ENCODE assay signal across 8 mouse cellular contexts in the genomic region with DNA sequence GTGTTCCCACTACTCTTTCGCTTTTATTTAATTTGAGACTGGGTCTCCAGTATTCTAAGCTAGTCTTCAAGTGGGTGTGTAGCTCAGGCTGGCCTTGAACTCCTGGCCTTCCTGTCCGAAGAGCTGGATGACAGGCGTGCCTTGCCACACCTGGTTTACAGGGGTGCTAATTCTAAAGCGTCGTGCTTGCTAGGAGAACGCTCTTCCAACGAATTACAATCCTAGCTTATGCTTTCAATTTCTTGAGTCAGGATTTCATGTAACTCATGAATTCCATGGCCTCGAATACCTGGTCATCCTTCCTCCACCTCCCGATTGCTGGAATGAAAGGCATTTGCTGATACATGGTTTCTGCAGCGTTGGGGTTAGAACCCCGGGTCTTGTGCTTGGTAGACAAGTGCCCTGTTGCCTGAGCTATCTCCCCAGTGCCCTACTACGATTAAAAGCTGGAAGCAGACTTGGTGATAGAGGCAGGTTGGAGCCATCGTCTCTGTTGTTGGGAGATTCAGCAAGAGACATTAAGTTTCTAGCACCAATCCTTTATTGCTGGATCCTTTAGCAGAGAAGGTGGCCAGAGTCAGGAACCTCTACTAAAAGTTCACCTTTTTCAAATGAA. TPM values are rescaled to one million over a fixed set of nuclear protein-coding genes. Genes with fewer than 3 reads are reported as not detected.
DNase-seq lines count a peak whose midpoint lies in the region; ATAC-seq and TF ChIP-seq lines count a peak whose summit lies in the region.

No protein-coding gene starts in this region.

- peaks cover 24% of the 10 kb centered on the region for H3K36me3 ChIP-seq in kidney, postnatal 0 days (ENCODE audit: insufficient read depth, low read length)
- H3K36me3 ChIP-seq in intestine, embryonic 15.5 days, result peaks cover 32% of the 10 kb centered on the region
- H3K36me3 ChIP-seq in myocyte (ENCODE audit: control insufficient read depth, insufficient read depth), result peaks cover 11% of the 10 kb centered on the region

- no peaks in the 10 kb centered on the region for H3K27me3 ChIP-seq in kidney, postnatal 0 days (ENCODE audit: insufficient read depth, low read length)
- no peaks in the 10 kb centered on the region for H3K27me3 ChIP-seq in intestine, embryonic 15.5 days (replicated peaks)
- H3K27me3 ChIP-seq in myocyte (ENCODE audit: control insufficient read depth, insufficient read depth, insufficient read length), result no peaks in the 10 kb centered on the region

- no peak for TF ChIP-seq CTCF in kidney, postnatal 0 days (IDR thresholded peaks at IDR 0.05; ENCODE audit: low read depth)
- TF ChIP-seq CTCF in cortical plate, adult 2 months (IDR thresholded peaks at IDR 0.05; ENCODE audit: extremely low read depth, insufficient read depth, low read length), result no peak

- DNase-seq in kidney, postnatal 0 days (ENCODE audit: low spot score), result no peak
- DNase-seq in kidney, adult 9 months, result no peak
- DNase-seq in gastrocnemius, adult 18-20 months (ENCODE audit: low spot score), result no peak
- no peak for DNase-seq in embryo, embryonic 11 days
- no peak for DNase-seq in gastrocnemius, postnatal 4 days (ENCODE audit: low spot score in 2 of 2)

- ATAC-seq in kidney, postnatal 0 days (replicated peaks; ENCODE audit: low FRiP score, low read depth), result no peak
- ATAC-seq in intestine, embryonic 15.5 days, result no peak

- peak overlapping the region; percentile 91 for H3K9ac ChIP-seq in kidney, postnatal 0 days (ENCODE audit: low read depth, low read length)
- H3K9ac ChIP-seq in intestine, embryonic 15.5 days, result peak overlapping the region; percentile 98

- H3K4me3 ChIP-seq in kidney, postnatal 0 days (replicated peaks; ENCODE audit: low read depth, low read length), result peak overlapping the region; percentile 81
- peak overlapping the region; percentile 57 for H3K4me3 ChIP-seq in cortical plate, adult 2 months (ENCODE audit: insufficient read depth, low read length)
- peak overlapping the region; percentile 88 for H3K4me3 ChIP-seq in intestine, embryonic 15.5 days (replicated peaks)
- H3K4me3 ChIP-seq in myocyte, result peak overlapping the region; percentile 81

- 24% methylated on average over 13 of the region's 13 CpGs for WGBS in kidney, postnatal 0 days
- 22% methylated on average over 13 of the region's 13 CpGs for WGBS in intestine, embryonic 15.5 days

- no peaks in the 10 kb centered on the region for H3K9me3 ChIP-seq in kidney, postnatal 0 days (replicated peaks; ENCODE audit: low read length)
- no peaks in the 10 kb centered on the region for H3K9me3 ChIP-seq in intestine, embryonic 15.5 days

- H3K79me2 ChIP-seq in myocyte (ENCODE audit: control insufficient read depth, insufficient read depth), result peaks cover 17% of the 10 kb centered on the region

- no peak for TF ChIP-seq POLR2A in cortical plate, adult 2 months (IDR thresholded peaks at IDR 0.05; ENCODE audit: extremely low read depth, insufficient read depth, low read length)
- TF ChIP-seq POLR2A in myocyte (IDR thresholded peaks at IDR 0.05; ENCODE audit: insufficient read length, low read depth), result no peak

- H3K4me2 ChIP-seq in kidney, postnatal 0 days (ENCODE audit: low read length), result peak overlapping the region; percentile 56
- H3K4me2 ChIP-seq in intestine, embryonic 15.5 days (replicated peaks), result peak overlapping the region; percentile 59
- peak overlapping the region; percentile 87 for H3K4me2 ChIP-seq in myocyte (ENCODE audit: low read depth)

- H3K27ac ChIP-seq in kidney, postnatal 0 days, result peak overlapping the region; percentile 82
- H3K27ac ChIP-seq in cortical plate, adult 2 months (ENCODE audit: insufficient read depth, low read length), result peak overlapping the region; percentile 69; the same call in 1 of the 2 replicates
- H3K27ac ChIP-seq in intestine, embryonic 15.5 days, result peak overlapping the region; percentile 92

- H3K4me1 ChIP-seq in kidney, postnatal 0 days (replicated peaks; ENCODE audit: insufficient read depth, low read length), result 0 out of 2 replicates have a peak, but pooled peaks cover 5% of the 10 kb centered on the region
- peaks cover 7% of the 10 kb centered on the region; the same call in 1 of the 2 replicates for H3K4me1 ChIP-seq in cortical plate, adult 2 months (ENCODE audit: control insufficient read depth, insufficient read depth, low read length)
- H3K4me1 ChIP-seq in intestine, embryonic 15.5 days (replicated peaks), result peaks cover 23% of the 10 kb centered on the region

- peak overlapping the region; percentile 67 for H3ac ChIP-seq in myocyte (ENCODE audit: control insufficient read depth, insufficient read length)

TF ChIP-seq in myocyte, 11 proteins besides CTCF, POLR2A, EP300 and RAD21:
- TF ChIP-seq TCF3 (IDR thresholded peaks at IDR 0.05; ENCODE audit: insufficient read length, low read depth), result no peak
- TF ChIP-seq TCF12 (IDR thresholded peaks at IDR 0.05; ENCODE audit: insufficient read depth, poor library complexity, severe bottlenecking), result no peak
- TF ChIP-seq E2F4 (IDR thresholded peaks at IDR 0.05; ENCODE audit: insufficient read depth), result no peak
- TF ChIP-seq CEBPB (IDR thresholded peaks at IDR 0.05; ENCODE audit: insufficient read depth, poor library complexity, severe bottlenecking), result no peak
- TF ChIP-seq USF1 (IDR thresholded peaks at IDR 0.05; ENCODE audit: low read depth), result no peak
- no peak for TF ChIP-seq SRF (IDR thresholded peaks at IDR 0.05; ENCODE audit: control insufficient read depth, insufficient read length, low read depth)
- TF ChIP-seq MAX (IDR thresholded peaks at IDR 0.05; ENCODE audit: low read depth), result no peak
- TF ChIP-seq MYOG (IDR thresholded peaks at IDR 0.05; ENCODE audit: control insufficient read depth in 1 of 3, insufficient read depth in 1 of 3, insufficient read length in 2 of 3, low read depth in 2 of 3), result no peak

RNA-seq across cellular contexts. Expression of gene Kxd1, which starts 0.5 kb away (rescaled TPM):
- 81.3 and 81.8 TPM in 2 replicates for polyA plus RNA-seq in kidney, postnatal 0 days (2015; fragmentation: Nextera tagmentation; extraction: Ambion mirVana)
- polyA plus RNA-seq in cortical plate, adult 2 months (2012; rRNA removed), result 61.0 and 64.4 TPM in 2 replicates
- 60.5 and 65.8 TPM in 2 replicates for polyA plus RNA-seq in intestine, embryonic 15.5 days (2015; fragmentation: Nextera tagmentation; extraction: Ambion mirVana)
- polyA plus RNA-seq in myocyte (2012; fragmentation: generic; extraction: Trizol), result 73.8 TPM
- 10 to 100 TPM; 76.3 to 80.6 TPM for total RNA-seq in gastrocnemius, adult 18-20 months (2021)
- 10 to 100 TPM; 57.6 to 60.7 TPM for total RNA-seq in gastrocnemius, postnatal 4 days (2021)

RNA-seq across cellular contexts. Expression of gene Fkbp8, which starts 0.8 kb away (rescaled TPM):
- polyA plus RNA-seq in kidney, postnatal 0 days (2015; fragmentation: Nextera tagmentation; extraction: Ambion mirVana), result 249 and 255 TPM in 2 replicates
- polyA plus RNA-seq in cortical plate, adult 2 months (2012; rRNA removed), result 592 and 612 TPM in 2 replicates
- polyA plus RNA-seq in intestine, embryonic 15.5 days (2015; fragmentation: Nextera tagmentation; extraction: Ambion mirVana), result 277 and 331 TPM in 2 replicates
- 329 TPM for polyA plus RNA-seq in myocyte (2012; fragmentation: generic; extraction: Trizol)
- total RNA-seq in gastrocnemius, adult 18-20 months (2021), result 100 to 1,000 TPM; 103 to 105 TPM
- total RNA-seq in gastrocnemius, postnatal 4 days (2021), result 100 to 1,000 TPM; 162 to 184 TPM

RNA-seq across cellular contexts. Expression of gene Ell, which starts 11.0 kb away (rescaled TPM):
- 14.9 and 17.1 TPM in 2 replicates for polyA plus RNA-seq in kidney, postnatal 0 days (2015; fragmentation: Nextera tagmentation; extraction: Ambion mirVana)
- 23.8 and 23.9 TPM in 2 replicates for polyA plus RNA-seq in cortical plate, adult 2 months (2012; rRNA removed)
- 15.9 TPM in 2 replicates for polyA plus RNA-seq in intestine, embryonic 15.5 days (2015; fragmentation: Nextera tagmentation; extraction: Ambion mirVana)
- polyA plus RNA-seq in myocyte (2012; fragmentation: generic; extraction: Trizol), result 12.7 TPM
- 10 to 100 TPM; 12.5 to 21.8 TPM for total RNA-seq in gastrocnemius, adult 18-20 months (2021)
- total RNA-seq in gastrocnemius, postnatal 4 days (2021), result 10 to 100 TPM; 16.1 to 18.2 TPM

RNA-seq across cellular contexts. Expression of gene Uba52, which starts 17.7 kb away (rescaled TPM):
- polyA plus RNA-seq in kidney, postnatal 0 days (2015; fragmentation: Nextera tagmentation; extraction: Ambion mirVana), result 1,111 and 1,265 TPM in 2 replicates
- 851 and 918 TPM in 2 replicates for polyA plus RNA-seq in cortical plate, adult 2 months (2012; rRNA removed)
- polyA plus RNA-seq in intestine, embryonic 15.5 days (2015; fragmentation: Nextera tagmentation; extraction: Ambion mirVana), result 957 and 992 TPM in 2 replicates
- polyA plus RNA-seq in myocyte (2012; fragmentation: generic; extraction: Trizol), result 2,253 TPM
- 100 to 1,000 TPM; 841 to 913 TPM for total RNA-seq in gastrocnemius, adult 18-20 months (2021)
- 1,000 to 10,000 TPM; 1,604 to 1,674 TPM for total RNA-seq in gastrocnemius, postnatal 4 days (2021)

RNA-seq across cellular contexts. Expression of gene Rex1bd, which starts 21.7 kb away (rescaled TPM):
- 140 TPM in 2 replicates for polyA plus RNA-seq in kidney, postnatal 0 days (2015; fragmentation: Nextera tagmentation; extraction: Ambion mirVana)
- polyA plus RNA-seq in cortical plate, adult 2 months (2012; rRNA removed), result 201 and 206 TPM in 2 replicates
- polyA plus RNA-seq in intestine, embryonic 15.5 days (2015; fragmentation: Nextera tagmentation; extraction: Ambion mirVana), result 121 and 132 TPM in 2 replicates
- 259 TPM for polyA plus RNA-seq in myocyte (2012; fragmentation: generic; extraction: Trizol)
- total RNA-seq in gastrocnemius, adult 18-20 months (2021), result 100 to 1,000 TPM; 170 TPM
- total RNA-seq in gastrocnemius, postnatal 4 days (2021), result 100 to 1,000 TPM; 118 to 119 TPM
